Mouse (Mus musculus) ES-E14 (cell line): ENCODE results near the gene Lsm10. TPM values are rescaled to one million over a fixed set of nuclear protein-coding genes. Genes with fewer than 3 reads are reported as not detected.

Source experiments
- DNase-seq: peaks from one replicate; pipeline ENCODE4 v3.0.0-alpha.2; 2013; ENCODE audit warnings: low read depth, low spot score
- H3K27ac ChIP-seq: 2 replicates; pipeline ENCODE4 v1.5.1; 2012; ENCODE audit warnings: low read depth, mild to moderate bottlenecking, low read length, moderate library complexity, mixed read lengths; ENCODE audit not compliant: poor library complexity, insufficient read depth, severe bottlenecking
- H3K36me3 ChIP-seq: 2 replicates; pipeline ENCODE4 v1.6.1; 2012; ENCODE audit warnings: mild to moderate bottlenecking, low read length, moderate library complexity, mixed read lengths; ENCODE audit not compliant: control insufficient read depth, poor library complexity, insufficient read depth, severe bottlenecking
- H3K4me1 ChIP-seq, 2 experiments: fragments of 150-350 bp in 1 of 2; sonication (generic) in 1 of 2; 2 replicates each; pipeline ENCODE4 v1.6.1; 2012; ENCODE audit warnings: low read length in 2 of 2, mild to moderate bottlenecking in 1 of 2, mixed read lengths in 1 of 2; ENCODE audit not compliant: control insufficient read depth in 2 of 2, insufficient read depth in 2 of 2, poor library complexity in 1 of 2
- H3K4me3 ChIP-seq, 2 experiments: fragments of 150-350 bp in 1 of 2; sonication (generic) in 1 of 2; 2 replicates each; pipeline ENCODE4 v1.5.1; 2012; ENCODE audit warnings: low read length in 2 of 2, low read depth in 1 of 2, mild to moderate bottlenecking in 1 of 2, mixed read lengths in 1 of 2; ENCODE audit not compliant: insufficient read depth in 1 of 2, poor library complexity in 1 of 2, severe bottlenecking in 1 of 2
- H3K9ac ChIP-seq: 2 replicates; pipeline ENCODE4 v1.6.1; 2012; ENCODE audit warnings: low read depth, mild to moderate bottlenecking, low read length, mixed read lengths; ENCODE audit not compliant: poor library complexity, insufficient read depth, severe bottlenecking
- H3K9me3 ChIP-seq: fragments of 150-350 bp; sonication (generic); 2 replicates; pipeline ENCODE4 v1.6.1; 2012; ENCODE audit warnings: low read depth, mild to moderate bottlenecking, low read length; ENCODE audit not compliant: control insufficient read depth, insufficient read depth
- CHD2 ChIP-seq: IDR thresholded peaks from 2 replicates; pipeline ENCODE4 v1.6.1; 2014; ENCODE audit warnings: mild to moderate bottlenecking, low read depth, low read length, inconsistent platforms
- HCFC1 ChIP-seq: IDR thresholded peaks from 2 replicates; pipeline ENCODE4 v1.6.1; 2012; ENCODE audit warnings: low read length, inconsistent platforms, borderline replicate concordance; ENCODE audit not compliant: insufficient read depth
- MAFK ChIP-seq: IDR thresholded peaks from 2 replicates; pipeline ENCODE4 v1.6.1; 2014; ENCODE audit warnings: mild to moderate bottlenecking, low read depth, low read length, inconsistent platforms; ENCODE audit not compliant: insufficient read depth
- ZC3H11A ChIP-seq: IDR thresholded peaks from 2 replicates; pipeline ENCODE4 v1.6.1; 2012; ENCODE audit warnings: low read depth, mild to moderate bottlenecking, inconsistent platforms, low read length, borderline replicate concordance
- ZNF384 ChIP-seq: IDR thresholded peaks from 2 replicates; pipeline ENCODE4 v1.6.1; 2012; ENCODE audit warnings: low read depth, low read length, inconsistent platforms
- in situ Hi-C, 2 experiments: fragments of 600-800 bp; cut with MboI; formaldehyde crosslinking; loops; one replicate each; pipeline ENCODE4 v1.15.1; 2025; ENCODE audit warnings: low sequenced_read_pairs in 2 of 2, inconsistent platforms in 1 of 2; ENCODE audit not compliant: unreplicated experiment in 2 of 2
- total RNA-seq: library from RNA; depleted of rRNA; stranded (reverse); fragments of 300-350 nt; gene quantifications from 2 replicates; pipeline ENCODE4 v1.2.3, GENCODE M21; 2012

The Lsm10 gene
- total RNA-seq, 1 experiment, result 21.8 TPM

- H3K27ac ChIP-seq, result no peak within 1 kb of the TSS; the same call in 1 of the 2 replicates
- TF ChIP-seq HCFC1 (peak; percentile 66), ZNF384 (no peak), CHD2 (peak; percentile 84), MAFK (no peak), ZC3H11A (no peak)
- in situ Hi-C loops, result no loop called here
Measured at GRCm38 (mm10) chr4:126058134-126058996, 38.1 kb upstream of the Lsm10 start, which contains the start of gene Oscp1. Gene Oscp1 (plus strand): TSS chr4:126058565.

GRCm38 (mm10) chr4:126058997-126059362 lies 37.4 kb upstream of the Lsm10 start:
- in situ Hi-C loops, result no loop called here
- peak overlapping the region; percentile 82 to 87 for H3K4me3 ChIP-seq
- H3K36me3 ChIP-seq, result peaks cover 6% of the 10 kb centered on the region
- peak overlapping the region; percentile 70 for H3K9ac ChIP-seq
- no peak overlapping the region for H3K27ac ChIP-seq
- H3K4me1 ChIP-seq, result no peaks in the 10 kb centered on the region
- TF ChIP-seq MAFK (no peak), ZNF384 (no peak), ZC3H11A (no peak), HCFC1 (no peak), CHD2 (no peak)
- H3K9me3 ChIP-seq, result no peaks in the 10 kb centered on the region
- DNase-seq, result no peak

More at GRCm38 (mm10) chr4:126058134-126058996, 38.1 kb upstream of the Lsm10 start, which contains the start of gene Oscp1:
- H3K9me3 ChIP-seq, result no peaks in the 10 kb centered on the region
- H3K36me3 ChIP-seq, result peaks cover 6% of the 10 kb centered on the region
- peak within 1 kb of the TSS; percentile 82 to 87 for H3K4me3 ChIP-seq
- no peaks in the 10 kb centered on the region for H3K4me1 ChIP-seq
- peak; percentile 86 for DNase-seq
- H3K9ac ChIP-seq, result peak within 1 kb of the TSS; percentile 85

GRCm38 (mm10) chr4:126062856-126063255 lies 33.6 kb upstream of the Lsm10 start:
- in situ Hi-C loops, result no loop called here

GRCm38 (mm10) chr4:126065241-126065640 lies 31.2 kb upstream of the Lsm10 start:
- no peak for DNase-seq
- Histone ChIP-seq H3K4me3 (no peak overlapping the region), H3K9ac (no peak overlapping the region), H3K9me3 (no peaks in the 10 kb centered on the region), H3K4me1 (peaks cover 0 to 3% of the 10 kb centered on the region in 2 experiments; a peak in 2 of 4 replicates), H3K27ac (no peak overlapping the region), H3K36me3 (no peaks in the 10 kb centered on the region)
- TF ChIP-seq CHD2 (no peak), ZC3H11A (no peak), HCFC1 (no peak), MAFK (no peak), ZNF384 (no peak)
- in situ Hi-C loops, result no loop called here

More at GRCm38 (mm10) chr4:126062856-126063255, 33.6 kb upstream of the Lsm10 start:
- Histone ChIP-seq H3K9ac (no peak overlapping the region), H3K4me1 (no peaks in the 10 kb centered on the region; a peak in 1 of 4 replicates), H3K27ac (no peak overlapping the region), H3K4me3 (no peak overlapping the region), H3K36me3 (no peaks in the 10 kb centered on the region), H3K9me3 (no peaks in the 10 kb centered on the region)
- peak; percentile 16 for DNase-seq
- TF ChIP-seq CHD2 (no peak), HCFC1 (no peak), ZNF384 (peak; percentile 39; the same call in 1 of the 2 replicates)

GRCm38 (mm10) chr4:126067401-126068077 lies 28.9 kb upstream of the Lsm10 start:
- in situ Hi-C loops, result no loop called here

More at GRCm38 (mm10) chr4:126067401-126068077, 28.9 kb upstream of the Lsm10 start:
- Histone ChIP-seq H3K9ac (no peak overlapping the region), H3K4me1 (peaks cover 0 to 7% of the 10 kb centered on the region in 2 experiments; a peak in 2 of 4 replicates), H3K27ac (no peak overlapping the region), H3K36me3 (no peaks in the 10 kb centered on the region), H3K9me3 (no peaks in the 10 kb centered on the region), H3K4me3 (no peak overlapping the region)
- TF ChIP-seq HCFC1, result no peak
- no peak for TF ChIP-seq ZNF384
- TF ChIP-seq ZC3H11A, result no peak
- no peak for TF ChIP-seq CHD2
- TF ChIP-seq MAFK, result no peak
- DNase-seq, result no peak
